Mouse (Mus musculus) myocyte (in vitro differentiated cells): ENCODE measurements at regions not wholly inside any gene's neighbourhood (a gene's known extent, or its start where the extent isn't known, plus 50 kb on each side); places are given as distances from the start of the nearest gene placed in this dataset.
A peak's percentile ranks its signal among the peaks of the same experiment; 100 is the strongest.

Experiments
- H3K27me3 ChIP-seq: one replicate; pipeline ENCODE4 v1.6.1; 2011; ENCODE audit not compliant: control insufficient read depth, insufficient read depth, insufficient read length
- H3K36me3 ChIP-seq: one replicate; pipeline ENCODE4 v1.6.1; 2011; ENCODE audit not compliant: control insufficient read depth, insufficient read depth
- H3K4me2 ChIP-seq: one replicate; pipeline ENCODE4 v1.6.1; 2011; ENCODE audit warnings: low read depth, control low read depth
- H3K4me3 ChIP-seq: one replicate; pipeline ENCODE4 v1.5.1; 2011; ENCODE audit warnings: mild to moderate bottlenecking, control low read depth, moderate library complexity
- H3K79me2 ChIP-seq: one replicate; pipeline ENCODE4 v1.6.1; 2011; ENCODE audit not compliant: control insufficient read depth, insufficient read depth
- H3ac ChIP-seq: one replicate; pipeline ENCODE4 v1.6.1; 2011; ENCODE audit not compliant: control insufficient read depth, insufficient read length
- CEBPB ChIP-seq: IDR thresholded peaks from 2 replicates; pipeline ENCODE4 v1.6.1; 2011; ENCODE audit warnings: mild to moderate bottlenecking, moderate library complexity; ENCODE audit not compliant: poor library complexity, insufficient read depth, severe bottlenecking
- E2F4 ChIP-seq: IDR thresholded peaks from one replicate; pipeline ENCODE4 v1.6.1; 2011; ENCODE audit warnings: mild to moderate bottlenecking, control low read depth, moderate library complexity; ENCODE audit not compliant: insufficient read depth
- MAX ChIP-seq: IDR thresholded peaks from one replicate; pipeline ENCODE4 v1.6.1; 2011; ENCODE audit warnings: low read depth, mild to moderate bottlenecking, control low read depth
- MYOD1 ChIP-seq, 3 experiments: IDR thresholded peaks; one replicate each; pipeline ENCODE4 v1.6.1; 2011; ENCODE audit warnings: control low read depth in 2 of 3, low read depth in 2 of 3, mild to moderate bottlenecking in 2 of 3, moderate library complexity in 1 of 3; ENCODE audit not compliant: insufficient read length in 2 of 3, control insufficient read depth in 1 of 3
- MYOG ChIP-seq, 3 experiments: IDR thresholded peaks; one replicate each; pipeline ENCODE4 v1.6.1; 2011; ENCODE audit warnings: control low read depth in 2 of 3, low read depth in 2 of 3, mild to moderate bottlenecking in 2 of 3; ENCODE audit not compliant: insufficient read length in 2 of 3, control insufficient read depth in 1 of 3, insufficient read depth in 1 of 3
- POLR2A ChIP-seq: IDR thresholded peaks from one replicate; pipeline ENCODE4 v1.6.1; 2011; ENCODE audit warnings: low read depth, mild to moderate bottlenecking, control low read depth, moderate library complexity; ENCODE audit not compliant: insufficient read length
- POLR2AphosphoS2 ChIP-seq: IDR thresholded peaks from one replicate; pipeline ENCODE4 v1.6.1; 2011; ENCODE audit warnings: low read depth, control low read depth; ENCODE audit not compliant: insufficient read length
- REST ChIP-seq: IDR thresholded peaks from one replicate; pipeline ENCODE4 v1.6.1; 2011; ENCODE audit warnings: mild to moderate bottlenecking, control low read depth, moderate library complexity; ENCODE audit not compliant: insufficient read depth, insufficient read length
- SRF ChIP-seq: IDR thresholded peaks from one replicate; pipeline ENCODE4 v1.6.1; 2011; ENCODE audit warnings: low read depth; ENCODE audit not compliant: control insufficient read depth, insufficient read length
- TCF12 ChIP-seq: IDR thresholded peaks from one replicate; pipeline ENCODE4 v1.6.1; 2011; ENCODE audit warnings: mild to moderate bottlenecking, control low read depth; ENCODE audit not compliant: poor library complexity, insufficient read depth, severe bottlenecking
- TCF3 ChIP-seq: IDR thresholded peaks from one replicate; pipeline ENCODE4 v1.6.1; 2011; ENCODE audit warnings: low read depth, control low read depth; ENCODE audit not compliant: insufficient read length
- USF1 ChIP-seq: IDR thresholded peaks from one replicate; pipeline ENCODE4 v1.6.1; 2011; ENCODE audit warnings: low read depth, mild to moderate bottlenecking, control low read depth, moderate library complexity

GRCm38 (mm10) chr17:64540411-64540810 lies 60.1 kb upstream of the Man2a1 start:
- Histone ChIP-seq H3K4me3 (no peak overlapping the region), H3K4me2 (no peak overlapping the region), H3ac (no peak overlapping the region), H3K36me3 (no peaks in the 10 kb centered on the region), H3K79me2 (no peaks in the 10 kb centered on the region), H3K27me3 (no peaks in the 10 kb centered on the region)
- TF ChIP-seq MAX (no peak), POLR2A (no peak), SRF (no peak), E2F4 (no peak), REST (no peak), MYOG (IDR thresholded peaks at IDR 0.05; ENCODE audit: control insufficient read depth in 1 of 3, insufficient read depth in 1 of 3, insufficient read length in 2 of 3, low read depth in 2 of 3) (no peak), CEBPB (no peak), TCF12 (no peak), MYOD1 (IDR thresholded peaks at IDR 0.05; ENCODE audit: control insufficient read depth in 1 of 3, insufficient read length in 2 of 3, low read depth in 2 of 3) (no peak), POLR2AphosphoS2 (no peak), USF1 (no peak), TCF3 (no peak)

GRCm38 (mm10) chr17:64548536-64548935 lies 52.0 kb upstream of the Man2a1 start:
- Histone ChIP-seq H3K36me3 (no peaks in the 10 kb centered on the region), H3K4me3 (no peak overlapping the region), H3ac (no peak overlapping the region), H3K4me2 (peak overlapping the region; percentile 57), H3K27me3 (no peaks in the 10 kb centered on the region), H3K79me2 (no peaks in the 10 kb centered on the region)
- TF ChIP-seq MYOG (IDR thresholded peaks at IDR 0.05; ENCODE audit: control insufficient read depth in 1 of 3, insufficient read depth in 1 of 3, insufficient read length in 2 of 3, low read depth in 2 of 3) (peak; percentile 71 to 99 (median 95)), REST (no peak), POLR2AphosphoS2 (no peak), MYOD1 (IDR thresholded peaks at IDR 0.05; ENCODE audit: control insufficient read depth in 1 of 3, insufficient read length in 2 of 3, low read depth in 2 of 3) (peak; percentile 76 to 99 (median 99)), TCF3 (peak; percentile 57), TCF12 (peak; percentile 80)

- Histone ChIP-seq H3K4me2 (peak overlapping the region; percentile 16), H3K36me3 (no peaks in the 10 kb centered on the region), H3ac (no peak overlapping the region), H3K79me2 (no peaks in the 10 kb centered on the region), H3K27me3 (no peaks in the 10 kb centered on the region), H3K4me3 (no peak overlapping the region)
- TF ChIP-seq E2F4 = no peak
- TF ChIP-seq TCF3 = no peak
- TF ChIP-seq REST = no peak
- TF ChIP-seq POLR2A = no peak
- no peak for TF ChIP-seq USF1
- no peak for TF ChIP-seq MYOD1 (IDR thresholded peaks at IDR 0.05; ENCODE audit: control insufficient read depth in 1 of 3, insufficient read length in 2 of 3, low read depth in 2 of 3)
- TF ChIP-seq MAX = no peak
- TF ChIP-seq POLR2AphosphoS2 = no peak
- TF ChIP-seq CEBPB = no peak
- TF ChIP-seq SRF = no peak
- no peak for TF ChIP-seq MYOG (IDR thresholded peaks at IDR 0.05; ENCODE audit: control insufficient read depth in 1 of 3, insufficient read depth in 1 of 3, insufficient read length in 2 of 3, low read depth in 2 of 3)
- TF ChIP-seq TCF12 = no peak
Measured at GRCm38 (mm10) chr17:64550034-64550433, 50.5 kb upstream of the Man2a1 start.
